Mouse (Mus musculus): ENCODE data around the gene Cyp26b1. TPM values are rescaled to one million over a fixed set of nuclear protein-coding genes. Genes with fewer than 3 reads are reported as not detected.

Gene Cyp26b1
- not detected in 4 replicates for total RNA-seq (2023)

DNA sequence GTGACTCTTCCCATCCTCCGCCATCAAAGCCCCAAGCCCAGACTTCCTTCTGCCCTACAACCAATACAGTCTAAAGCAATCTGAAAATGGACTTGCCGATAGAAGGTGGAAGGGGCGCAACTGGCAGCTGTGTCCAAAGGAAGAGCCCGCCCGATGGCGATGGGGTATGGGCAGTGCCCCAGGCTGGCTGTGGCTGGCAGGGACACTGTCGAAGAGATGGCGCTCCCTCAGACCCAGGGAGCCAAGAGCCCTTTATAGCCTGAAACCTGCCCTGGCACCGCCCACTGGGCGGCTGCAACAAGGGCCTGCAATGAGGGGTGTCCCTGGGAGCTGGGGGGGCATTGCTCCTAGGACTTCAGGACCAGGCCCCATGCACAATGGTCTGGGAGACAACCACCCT lies at the start of gene Cyp26b1:
Gene Cyp26b1, minus strand, starts transcription at position 216 of the 400 bp plus-strand sequence.

Measured in B cell, adult 62 days (primary cell).